9 mouse cellular contexts compared by ENCODE assay signal in genomic region chr7:25689603-25690021, GRCm38 (mm10). TPM values are rescaled to one million over a fixed set of nuclear protein-coding genes. Genes with fewer than 3 reads are reported as not detected.
DNase-seq lines count a peak whose midpoint lies in the region; ATAC-seq lines count a peak whose summit lies in the region.
"Had no signal": no experiment of that assay in that cellular context is flagged by ENCODE, and none has a peak within 500 bp of the region (broad histone marks: within the 10 kb centered on the region; RNA-seq: fewer than 3 reads in every experiment).

No protein-coding gene starts in this region.

- H3K27me3 ChIP-seq in heart, embryonic 14.5 days (ENCODE audit: control insufficient read depth, insufficient read depth, low read length), result no peaks in the 10 kb centered on the region
- peaks cover 48% of the 10 kb centered on the region for H3K27me3 ChIP-seq in hindbrain, embryonic 16.5 days (replicated peaks; ENCODE audit: control insufficient read depth, insufficient read depth, low read length)
- H3K27me3 ChIP-seq in midbrain, embryonic 15.5 days (replicated peaks), result peaks cover 59% of the 10 kb centered on the region
- H3K27me3 ChIP-seq: Patski had no signal

- no peak for DNase-seq in heart, postnatal 25 days (ENCODE audit: low spot score)
- DNase-seq in right cerebral cortex, postnatal 36 days (ENCODE audit: low spot score in 2 of 2), result no peak
- DNase-seq in ovary, adult 18-20 months (ENCODE audit: low spot score), result no peak
- no peak for DNase-seq in cerebellum, postnatal 36 days

- intact Hi-C loops in heart, postnatal 25 days (cut with DNase I), result loop anchor here (1.0 to 5.0 kb wide), 3 partner anchors 15 to 118 kb away; no protein-coding TSS in a partner anchor

- H3K4me1 ChIP-seq in heart, embryonic 14.5 days (ENCODE audit: control insufficient read depth in 2 of 2, insufficient read depth in 2 of 2, low read length in 2 of 2), result peaks cover 7 to 13% of the 10 kb centered on the region in 2 experiments
- 0 out of 2 replicates have a peak, but pooled peaks cover 4% of the 10 kb centered on the region for H3K4me1 ChIP-seq in brown adipose tissue, adult 24 weeks (ENCODE audit: control insufficient read depth, insufficient read depth, insufficient read length, low read length)
- peaks cover 28% of the 10 kb centered on the region for H3K4me1 ChIP-seq in hindbrain, embryonic 16.5 days (ENCODE audit: control insufficient read depth, insufficient read depth, low read depth, low read length)
- peaks cover 33% of the 10 kb centered on the region for H3K4me1 ChIP-seq in midbrain, embryonic 15.5 days

- H3K36me3 ChIP-seq in heart, embryonic 14.5 days (ENCODE audit: control insufficient read depth, insufficient read depth, low read length), result 0 out of 2 replicates have a peak, but pooled peaks cover 1% of the 10 kb centered on the region
- no peaks in the 10 kb centered on the region for H3K36me3 ChIP-seq in hindbrain, embryonic 16.5 days (ENCODE audit: control insufficient read depth, insufficient read depth, low read length)
- no peaks in the 10 kb centered on the region for H3K36me3 ChIP-seq in midbrain, embryonic 15.5 days (replicated peaks)

- H3K4me2 ChIP-seq in heart, embryonic 14.5 days (ENCODE audit: low read length), result peak overlapping the region; percentile 98
- peak overlapping the region; percentile 66 for H3K4me2 ChIP-seq in hindbrain, embryonic 16.5 days (ENCODE audit: low read length)
- peak overlapping the region; percentile 67 for H3K4me2 ChIP-seq in midbrain, embryonic 15.5 days

- ATAC-seq in heart, embryonic 14.5 days (ENCODE audit: insufficient number of reproducible peaks, insufficient read depth, low FRiP score, low read depth), result no peak
- no peak for ATAC-seq in hindbrain, embryonic 16.5 days
- ATAC-seq in midbrain, embryonic 15.5 days (replicated peaks), result no peak

- peak overlapping the region; percentile 76 for H3K9ac ChIP-seq in heart, embryonic 14.5 days (ENCODE audit: low read length)
- peak overlapping the region; percentile 48 for H3K9ac ChIP-seq in hindbrain, embryonic 16.5 days (ENCODE audit: low read depth, low read length)
- no peak overlapping the region for H3K9ac ChIP-seq in midbrain, embryonic 15.5 days

- no peaks in the 10 kb centered on the region for H3K9me3 ChIP-seq in heart, embryonic 14.5 days (ENCODE audit: control insufficient read depth, low read length)
- peaks cover 3% of the 10 kb centered on the region; the same call in 1 of the 2 replicates for H3K9me3 ChIP-seq in hindbrain, embryonic 16.5 days (ENCODE audit: control insufficient read depth, low read length)
- no peaks in the 10 kb centered on the region for H3K9me3 ChIP-seq in midbrain, embryonic 15.5 days

- 7% methylated on average over 12 of the region's 12 CpGs for WGBS in heart, embryonic 14.5 days
- 9% methylated on average over 12 of the region's 12 CpGs for WGBS in hindbrain, embryonic 16.5 days
- WGBS in midbrain, embryonic 15.5 days, result 13% methylated on average over 12 of the region's 12 CpGs

- H3K27ac ChIP-seq in heart, embryonic 14.5 days (replicated peaks in 1 of 2; ENCODE audit: control insufficient read depth in 1 of 2, insufficient read depth in 1 of 2, low read depth in 2 of 2, low read length in 2 of 2), result peak overlapping the region in 1 of 2 experiments; percentile 80; a peak in 2 of 4 replicates
- peak overlapping the region; percentile 81 for H3K27ac ChIP-seq in brown adipose tissue, adult 24 weeks (replicated peaks; ENCODE audit: low read depth, low read length)
- no peak overlapping the region for H3K27ac ChIP-seq in hindbrain, embryonic 16.5 days (ENCODE audit: low read depth, low read length)
- no peak overlapping the region for H3K27ac ChIP-seq in midbrain, embryonic 15.5 days

- H3K4me3 ChIP-seq in heart, embryonic 14.5 days (ENCODE audit: control insufficient read depth in 1 of 2, insufficient read depth in 1 of 2, low read depth in 1 of 2, low read length in 2 of 2), result peak overlapping the region; percentile 67 to 73
- H3K4me3 ChIP-seq in brown adipose tissue, adult 24 weeks (ENCODE audit: insufficient read depth, low read depth, low read length), result peak overlapping the region; percentile 87
- peak overlapping the region; percentile 49 for H3K4me3 ChIP-seq in hindbrain, embryonic 16.5 days (ENCODE audit: low read length)
- peak overlapping the region; percentile 39 for H3K4me3 ChIP-seq in midbrain, embryonic 15.5 days

RNA-seq across cellular contexts. Expression of gene Tgfb1, which starts 2.8 kb away (rescaled TPM):
- 3.5 and 4.5 TPM in 2 replicates for polyA plus RNA-seq in heart, embryonic 14.5 days (2014; fragmentation: Nextera tagmentation; extraction: Ambion mirVana)
- total RNA-seq in heart, postnatal 25 days (2021), result 10 to 100 TPM; 23.8 to 24.5 TPM
- 11.7 and 13.2 TPM in 2 replicates for polyA plus RNA-seq in brown adipose tissue, adult 24 weeks (2012; ENCODE audit: insufficient read depth, insufficient read length, missing spikeins)
- polyA plus RNA-seq in hindbrain, embryonic 16.5 days (2015; fragmentation: Nextera tagmentation; extraction: Ambion mirVana), result 0.63 and 1.2 TPM in 2 replicates
- polyA plus RNA-seq in midbrain, embryonic 15.5 days (2015; fragmentation: Nextera tagmentation; extraction: Ambion mirVana), result 0.56 and 1.0 TPM in 2 replicates

RNA-seq across cellular contexts. Expression of gene B9d2, which starts 9.0 kb away (rescaled TPM):
- polyA plus RNA-seq in heart, embryonic 14.5 days (2014; fragmentation: Nextera tagmentation; extraction: Ambion mirVana), result 29.4 and 30.5 TPM in 2 replicates
- 10 to 100 TPM in 1 of 2 experiments, 1 to 10 TPM in 1; 8.3 to 10.9 TPM for total RNA-seq in heart, postnatal 25 days (2021)
- 8.8 and 10.9 TPM in 2 replicates for polyA plus RNA-seq in brown adipose tissue, adult 24 weeks (2012; ENCODE audit: insufficient read depth, insufficient read length, missing spikeins)
- polyA plus RNA-seq in hindbrain, embryonic 16.5 days (2015; fragmentation: Nextera tagmentation; extraction: Ambion mirVana), result 48.4 and 49.8 TPM in 2 replicates
- 47.3 and 50.9 TPM in 2 replicates for polyA plus RNA-seq in midbrain, embryonic 15.5 days (2015; fragmentation: Nextera tagmentation; extraction: Ambion mirVana)

RNA-seq across cellular contexts. Expression of gene Tmem91, which starts 14.6 kb away (rescaled TPM):
- polyA plus RNA-seq in heart, embryonic 14.5 days (2014; fragmentation: Nextera tagmentation; extraction: Ambion mirVana), result 1.6 and 2.2 TPM in 2 replicates
- not detected for total RNA-seq in heart, postnatal 25 days (2021)
- polyA plus RNA-seq in brown adipose tissue, adult 24 weeks (2012; ENCODE audit: insufficient read depth, insufficient read length, missing spikeins), result not detected in 2 replicates
- polyA plus RNA-seq in hindbrain, embryonic 16.5 days (2015; fragmentation: Nextera tagmentation; extraction: Ambion mirVana), result 101 and 129 TPM in 2 replicates
- polyA plus RNA-seq in midbrain, embryonic 15.5 days (2015; fragmentation: Nextera tagmentation; extraction: Ambion mirVana), result 53.5 and 54.0 TPM in 2 replicates

RNA-seq across cellular contexts. Expression of gene Ccdc97, which starts 29.3 kb away (rescaled TPM):
- 23.4 and 24.5 TPM in 2 replicates for polyA plus RNA-seq in heart, embryonic 14.5 days (2014; fragmentation: Nextera tagmentation; extraction: Ambion mirVana)
- 10 to 100 TPM; 50.3 to 52.7 TPM for total RNA-seq in heart, postnatal 25 days (2021)
- polyA plus RNA-seq in brown adipose tissue, adult 24 weeks (2012; ENCODE audit: insufficient read depth, insufficient read length, missing spikeins), result 16.9 and 17.0 TPM in 2 replicates
- polyA plus RNA-seq in hindbrain, embryonic 16.5 days (2015; fragmentation: Nextera tagmentation; extraction: Ambion mirVana), result 29.3 and 40.1 TPM in 2 replicates
- 39.5 and 40.2 TPM in 2 replicates for polyA plus RNA-seq in midbrain, embryonic 15.5 days (2015; fragmentation: Nextera tagmentation; extraction: Ambion mirVana)

RNA-seq across cellular contexts. Expression of gene Exosc5, which starts 30.6 kb away (rescaled TPM):
- 33.9 and 35.8 TPM in 2 replicates for polyA plus RNA-seq in heart, embryonic 14.5 days (2014; fragmentation: Nextera tagmentation; extraction: Ambion mirVana)
- total RNA-seq in heart, postnatal 25 days (2021), result 10 to 100 TPM; 16.0 to 16.3 TPM
- polyA plus RNA-seq in brown adipose tissue, adult 24 weeks (2012; ENCODE audit: insufficient read depth, insufficient read length, missing spikeins), result 38.1 and 39.7 TPM in 2 replicates
- polyA plus RNA-seq in hindbrain, embryonic 16.5 days (2015; fragmentation: Nextera tagmentation; extraction: Ambion mirVana), result 39.5 and 42.9 TPM in 2 replicates
- 41.0 and 44.9 TPM in 2 replicates for polyA plus RNA-seq in midbrain, embryonic 15.5 days (2015; fragmentation: Nextera tagmentation; extraction: Ambion mirVana)

Comparison
In these comparisons a context has a peak if more than half of its experiments do, and no peak if none do; other contexts are left out.
1. RNA of gene Tmem91, which starts 14.6 kb away (polyA plus RNA-seq): 101 to 129 TPM in hindbrain, embryonic 16.5 days and 53.5 to 54.0 TPM in midbrain, embryonic 15.5 days; 1.6 to 2.2 TPM in heart, embryonic 14.5 days and not detected in brown adipose tissue, adult 24 weeks; every median in the first group is over 10 times any median in the second.
2. Peak in every context shown above with its lines, with median percentiles within 50 percentile points of each other: H3K4me2 ChIP-seq and H3K4me3 ChIP-seq.